Mouse (Mus musculus) testis, adult 2 months (tissue): ENCODE results near the gene Mdc1. TPM values are rescaled to one million over a fixed set of nuclear protein-coding genes. Genes with fewer than 3 reads are reported as not detected.

Experiments
- H3K27ac ChIP-seq: fragments of 200-500 bp; 2 replicates; pipeline ENCODE4 v1.5.1; 2012; ENCODE audit warnings: low read depth, low read length; ENCODE audit not compliant: control insufficient read depth, insufficient read depth
- H3K27me3 ChIP-seq: fragments of 200-500 bp; 2 replicates; pipeline ENCODE4 v1.6.1; 2012; ENCODE audit warnings: mild to moderate bottlenecking, low read length, moderate library complexity; ENCODE audit not compliant: control insufficient read depth, insufficient read depth
- H3K36me3 ChIP-seq: fragments of 200-500 bp; 2 replicates; pipeline ENCODE4 v1.6.1; 2012; ENCODE audit warnings: mild to moderate bottlenecking, low read length; ENCODE audit not compliant: control insufficient read depth, insufficient read depth
- H3K4me1 ChIP-seq: fragments of 200-500 bp; 2 replicates; pipeline ENCODE4 v1.6.1; 2012; ENCODE audit warnings: low read length; ENCODE audit not compliant: control insufficient read depth, insufficient read depth
- H3K4me3 ChIP-seq: fragments of 200-500 bp; 2 replicates; pipeline ENCODE4 v1.5.1; 2012; ENCODE audit warnings: low read depth, mild to moderate bottlenecking, low read length, moderate library complexity, mixed read lengths; ENCODE audit not compliant: control insufficient read depth
- CTCF ChIP-seq: fragments of 200-500 bp; IDR thresholded peaks from 2 replicates; pipeline ENCODE4 v1.5.1; 2012; ENCODE audit warnings: low read depth, mild to moderate bottlenecking, inconsistent platforms, low read length, moderate library complexity; ENCODE audit not compliant: control insufficient read depth, insufficient read depth, insufficient replicate concordance
- POLR2A ChIP-seq: fragments of 200-500 bp; IDR thresholded peaks from 2 replicates; pipeline ENCODE4 v1.6.1; 2012; ENCODE audit warnings: low read depth, mild to moderate bottlenecking, inconsistent platforms, low read length, moderate library complexity; ENCODE audit not compliant: control insufficient read depth
- polyA plus RNA-seq: library from polyadenylated mRNA; depleted of rRNA; stranded (reverse); fragments of >200 nt; gene quantifications from 2 replicates; pipeline ENCODE4 v1.2.3, GENCODE M21; 2012

Gene Mdc1
- polyA plus RNA-seq, 1 experiment = 81.1 TPM

- Histone ChIP-seq H3K27me3 (no peaks in the 10 kb centered on the region), H3K27ac (no peak overlapping the region), H3K4me1 (peaks cover 15% of the 10 kb centered on the region), H3K36me3 (no peaks in the 10 kb centered on the region), H3K4me3 (no peak overlapping the region)
- TF ChIP-seq POLR2A = no peak
- TF ChIP-seq CTCF = no peak
Observed at GRCm38 (mm10) chr17:35833894-35834293, 7.4 kb upstream of the Mdc1 start.

- no peak for TF ChIP-seq POLR2A
- no peak for TF ChIP-seq CTCF
- no peaks in the 10 kb centered on the region for H3K27me3 ChIP-seq
- H3K4me1 ChIP-seq = peaks cover 17% of the 10 kb centered on the region
- H3K4me3 ChIP-seq = no peak overlapping the region
- no peak overlapping the region for H3K27ac ChIP-seq
- no peaks in the 10 kb centered on the region for H3K36me3 ChIP-seq
Observed at GRCm38 (mm10) chr17:35834696-35835422, 6.5 kb upstream of the Mdc1 start.

GRCm38 (mm10) chr17:35835424-35836140 is 5.7 kb upstream of the Mdc1 start:
- Histone ChIP-seq H3K4me1 (peaks cover 17% of the 10 kb centered on the region), H3K27me3 (no peaks in the 10 kb centered on the region), H3K4me3 (no peak overlapping the region), H3K36me3 (no peaks in the 10 kb centered on the region), H3K27ac (no peak overlapping the region)
- TF ChIP-seq POLR2A = no peak
- TF ChIP-seq CTCF = no peak

- peak overlapping the region; percentile 84 for H3K4me3 ChIP-seq
- no peaks in the 10 kb centered on the region for H3K27me3 ChIP-seq
- H3K4me1 ChIP-seq = peaks cover 17% of the 10 kb centered on the region
- H3K27ac ChIP-seq = peak overlapping the region; percentile 22; the same call in 1 of the 2 replicates
- TF ChIP-seq POLR2A (no peak), CTCF (peak; percentile 32; the same call in 1 of the 2 replicates)
- H3K36me3 ChIP-seq = no peaks in the 10 kb centered on the region
Observed at GRCm38 (mm10) chr17:35836178-35836965, 4.9 kb upstream of the Mdc1 start.

- no peak for TF ChIP-seq POLR2A
- TF ChIP-seq CTCF = no peak
- Histone ChIP-seq H3K27me3 (no peaks in the 10 kb centered on the region), H3K4me3 (peak overlapping the region; percentile 84), H3K27ac (peak overlapping the region; percentile 76), H3K4me1 (peaks cover 18% of the 10 kb centered on the region), H3K36me3 (no peaks in the 10 kb centered on the region)
Observed at GRCm38 (mm10) chr17:35836991-35837422, 4.3 kb upstream of the Mdc1 start.

- Histone ChIP-seq H3K27ac (peak overlapping the region; percentile 76), H3K36me3 (no peaks in the 10 kb centered on the region), H3K4me3 (peak overlapping the region; percentile 84), H3K27me3 (no peaks in the 10 kb centered on the region), H3K4me1 (peaks cover 21% of the 10 kb centered on the region)
- TF ChIP-seq POLR2A (no peak), CTCF (no peak)
Observed at GRCm38 (mm10) chr17:35837487-35837886, 3.8 kb upstream of the Mdc1 start.

GRCm38 (mm10) chr17:35838122-35838544 is 3.2 kb upstream of the Mdc1 start, which contains the start of gene Tubb5:
TSS of gene Tubb5 (minus strand) at chr17:35838306.
- TF ChIP-seq POLR2A (peak; percentile 90), CTCF (no peak)
- peak within 1 kb of the TSS; percentile 84 for H3K4me3 ChIP-seq
- peaks cover 21% of the 10 kb centered on the region for H3K4me1 ChIP-seq
- no peaks in the 10 kb centered on the region for H3K27me3 ChIP-seq
- peak within 1 kb of the TSS; percentile 76 for H3K27ac ChIP-seq
- no peaks in the 10 kb centered on the region for H3K36me3 ChIP-seq
